Mouse (Mus musculus): ENCODE results near the gene Mcm2.

DNA sequence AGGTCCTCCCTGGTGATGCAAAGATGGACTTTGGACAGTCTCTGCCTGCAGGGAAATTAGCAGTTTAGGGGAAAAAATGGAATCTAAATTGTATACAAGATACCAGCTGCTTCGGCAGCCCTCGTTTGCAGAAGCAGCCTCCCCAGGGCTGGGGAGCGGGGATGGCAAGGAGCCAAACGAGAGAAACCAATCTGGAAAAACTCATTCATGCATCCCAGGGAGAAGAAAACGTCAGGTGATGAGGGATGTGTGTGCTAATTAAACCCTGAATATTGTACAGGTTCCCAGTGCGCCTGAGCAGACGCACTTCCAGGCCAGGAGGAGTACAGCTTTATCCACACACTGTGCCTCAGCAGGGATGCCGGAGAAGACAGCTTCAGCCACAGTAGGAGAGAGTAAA lies 27.0 kb downstream of the Mcm2 start:
- TF ChIP-seq POLR2A (IDR thresholded peaks at IDR 0.05; ENCODE audit: low read depth, low read length), result no peak
- no peak for TF ChIP-seq CTCF (conservative IDR thresholded peaks at IDR 0.05; ENCODE audit: insufficient read depth, insufficient read length, low read depth, low read length)
